Mouse (Mus musculus) brain, embryonic 14.5 days (tissue): ENCODE data around the gene Decr2.
A peak's percentile ranks its signal among the peaks of the same experiment; 100 is the strongest.

ENCODE experiments used
- CTCF ChIP-seq: fragments of 200-500 bp; IDR thresholded peaks from 2 replicates; pipeline ENCODE4 v1.5.1; 2012; ENCODE audit warnings: inconsistent platforms, mild to moderate bottlenecking, moderate library complexity, borderline replicate concordance; ENCODE audit not compliant: insufficient read depth, insufficient read length; ENCODE audit errors: extremely low read depth
- POLR2A ChIP-seq: fragments of 200-500 bp; IDR thresholded peaks from 2 replicates; pipeline ENCODE4 v1.6.1; 2012; ENCODE audit warnings: mild to moderate bottlenecking, inconsistent platforms, borderline replicate concordance; ENCODE audit not compliant: poor library complexity, insufficient read depth, insufficient read length, severe bottlenecking; ENCODE audit errors: extremely low read depth

- TF ChIP-seq POLR2A (0 out of 2 replicates have a peak, but pooled peaks have one; percentile 31), CTCF (peak; percentile 92)
These were observed at the start of gene Decr2 for GRCm38 (mm10) chr17:26089905-26090632.
